Mouse (Mus musculus) hindbrain, embryonic 15.5 days (tissue): ENCODE measurements around the gene Tpcn2. TPM values are rescaled to one million over a fixed set of nuclear protein-coding genes. Genes with fewer than 3 reads are reported as not detected.

Source experiments
- ATAC-seq: fragments of 200-750 bp; cut with Nextera tagmentation; 2 replicates; pipeline ENCODE4 v1.8.0; 2017; ENCODE audit warnings: low read depth, moderate number of reproducible peaks, moderate TSS enrichment; ENCODE audit not compliant: low FRiP score
- H3K27ac ChIP-seq: fragments of 300-500 bp; sonication (generic); replicated peaks from 2 replicates; pipeline ENCODE4 v1.5.1; 2015; ENCODE audit warnings: mild to moderate bottlenecking, inconsistent platforms
- H3K27me3 ChIP-seq: fragments of 300-500 bp; sonication (generic); 2 replicates; pipeline ENCODE4 v1.6.1; 2015; ENCODE audit warnings: control low read depth, inconsistent platforms
- H3K36me3 ChIP-seq: fragments of 300-500 bp; sonication (generic); 2 replicates; pipeline ENCODE4 v1.6.1; 2015; ENCODE audit warnings: control low read depth, inconsistent platforms
- H3K4me1 ChIP-seq: fragments of 300-500 bp; sonication (generic); replicated peaks from 2 replicates; pipeline ENCODE4 v1.6.1; 2015; ENCODE audit warnings: control low read depth, inconsistent platforms
- H3K4me2 ChIP-seq: fragments of 300-500 bp; sonication (generic); 2 replicates; pipeline ENCODE4 v1.6.1; 2015; ENCODE audit warnings: moderate library complexity, mild to moderate bottlenecking, inconsistent platforms
- H3K4me3 ChIP-seq: fragments of 300-500 bp; sonication (generic); 2 replicates; pipeline ENCODE4 v1.5.1; 2015; ENCODE audit warnings: mild to moderate bottlenecking, inconsistent platforms
- H3K9ac ChIP-seq: fragments of 300-500 bp; sonication (generic); 2 replicates; pipeline ENCODE4 v1.6.1; 2015; ENCODE audit warnings: inconsistent platforms
- H3K9me3 ChIP-seq: fragments of 300-500 bp; sonication (generic); 2 replicates; pipeline ENCODE4 v1.6.1; 2016; ENCODE audit warnings: control low read depth, inconsistent platforms
- WGBS: fragments of 180-500 bp; shearing (Covaris S2); methylation state at CpG from one replicate; pipeline ENCODE4 v1.1.7; 2015; 5-methylcytosine and 5-hydroxymethylcytosine counted together
- polyA plus RNA-seq: library from polyadenylated mRNA; unstranded; fragments of >200 nt; fragmentation: Nextera tagmentation; extraction: Ambion mirVana; gene quantifications from 2 replicates; pipeline ENCODE4 v1.2.1, GENCODE M21; 2015

Tpcn2 gene
- polyA plus RNA-seq, 1 experiment from 2014 or later, result 3.7 TPM

GRCm38 (mm10) chr7:145192836-145193235 is 91.0 kb downstream of the Tpcn2 start:
- no peak for ATAC-seq
- H3K4me3 ChIP-seq, result no peak overlapping the region
- no peaks in the 10 kb centered on the region for H3K9me3 ChIP-seq
- no peak overlapping the region for H3K27ac ChIP-seq
- H3K36me3 ChIP-seq, result no peaks in the 10 kb centered on the region
- no peaks in the 10 kb centered on the region for H3K27me3 ChIP-seq
- H3K4me1 ChIP-seq, result peaks cover 17% of the 10 kb centered on the region
- no peak overlapping the region for H3K9ac ChIP-seq
- WGBS, result 86% methylated on average over 6 of the region's 6 CpGs
- H3K4me2 ChIP-seq, result no peak overlapping the region

- Histone ChIP-seq H3K36me3 (no peaks in the 10 kb centered on the region), H3K4me2 (no peak overlapping the region), H3K4me1 (peaks cover 15% of the 10 kb centered on the region), H3K9ac (no peak overlapping the region), H3K9me3 (no peaks in the 10 kb centered on the region), H3K27me3 (no peaks in the 10 kb centered on the region), H3K27ac (no peak overlapping the region), H3K4me3 (no peak overlapping the region)
- ATAC-seq, result no peak
Observed at GRCm38 (mm10) chr7:145190520-145190919, 93.3 kb downstream of the Tpcn2 start.

GRCm38 (mm10) chr7:145189342-145189741 is 94.5 kb downstream of the Tpcn2 start:
- 49% methylated on average over 8 of the region's 8 CpGs for WGBS
- H3K9me3 ChIP-seq, result no peaks in the 10 kb centered on the region
- H3K27ac ChIP-seq, result no peak overlapping the region
- H3K36me3 ChIP-seq, result no peaks in the 10 kb centered on the region
- H3K4me3 ChIP-seq, result no peak overlapping the region
- H3K9ac ChIP-seq, result no peak overlapping the region
- peaks cover 3% of the 10 kb centered on the region for H3K4me1 ChIP-seq
- no peaks in the 10 kb centered on the region for H3K27me3 ChIP-seq
- peak; percentile 19; the same call in 1 of the 2 replicates for ATAC-seq
- no peak overlapping the region for H3K4me2 ChIP-seq

GRCm38 (mm10) chr7:145187802-145188201 is 96.0 kb downstream of the Tpcn2 start:
- Histone ChIP-seq H3K4me2 (no peak overlapping the region), H3K9ac (no peak overlapping the region)
- 73% methylated on average over 3 of the region's 3 CpGs for WGBS

GRCm38 (mm10) chr7:145182388-145182787 is 101.4 kb downstream of the Tpcn2 start:
- Histone ChIP-seq H3K4me2 (no peak overlapping the region), H3K27me3 (no peaks in the 10 kb centered on the region), H3K9me3 (no peaks in the 10 kb centered on the region), H3K4me3 (no peak overlapping the region), H3K9ac (no peak overlapping the region), H3K4me1 (peaks cover 15% of the 10 kb centered on the region), H3K27ac (no peak overlapping the region), H3K36me3 (no peaks in the 10 kb centered on the region)
- 0 out of 2 replicates have a peak, but pooled peaks have one; percentile 59 for ATAC-seq
- WGBS, result 44% methylated on average over 4 of the region's 4 CpGs

More at GRCm38 (mm10) chr7:145187802-145188201, 96.0 kb downstream of the Tpcn2 start:
- no peak for ATAC-seq
- Histone ChIP-seq H3K9me3 (no peaks in the 10 kb centered on the region), H3K27me3 (no peaks in the 10 kb centered on the region), H3K36me3 (no peaks in the 10 kb centered on the region), H3K27ac (no peak overlapping the region), H3K4me1 (no peaks in the 10 kb centered on the region), H3K4me3 (no peak overlapping the region)

GRCm38 (mm10) chr7:145181376-145182034 is 102.3 kb downstream of the Tpcn2 start:
- Histone ChIP-seq H3K27me3 (no peaks in the 10 kb centered on the region), H3K4me3 (no peak overlapping the region), H3K9me3 (no peaks in the 10 kb centered on the region), H3K27ac (no peak overlapping the region), H3K36me3 (no peaks in the 10 kb centered on the region), H3K4me2 (no peak overlapping the region), H3K4me1 (peaks cover 20% of the 10 kb centered on the region), H3K9ac (no peak overlapping the region)
- ATAC-seq, result no peak
- 42% methylated on average over 11 of the region's 11 CpGs for WGBS

GRCm38 (mm10) chr7:145179691-145180091 is 104.1 kb downstream of the Tpcn2 start:
- ATAC-seq, result no peak
- no peak overlapping the region for H3K27ac ChIP-seq
- no peak overlapping the region for H3K4me2 ChIP-seq
- H3K27me3 ChIP-seq, result no peaks in the 10 kb centered on the region
- H3K9me3 ChIP-seq, result no peaks in the 10 kb centered on the region
- H3K4me1 ChIP-seq, result peaks cover 20% of the 10 kb centered on the region
- no peak overlapping the region for H3K9ac ChIP-seq
- H3K4me3 ChIP-seq, result no peak overlapping the region
- no peaks in the 10 kb centered on the region for H3K36me3 ChIP-seq
- WGBS, result 51% methylated on average over 5 of the region's 5 CpGs

- H3K36me3 ChIP-seq, result no peaks in the 10 kb centered on the region
- H3K27ac ChIP-seq, result no peak overlapping the region
- peaks cover 22% of the 10 kb centered on the region for H3K4me1 ChIP-seq
- H3K4me3 ChIP-seq, result no peak overlapping the region
- no peak for ATAC-seq
- WGBS, result 32% methylated on average over 15 of the region's 15 CpGs
- no peak overlapping the region for H3K9ac ChIP-seq
- H3K27me3 ChIP-seq, result peaks cover 6% of the 10 kb centered on the region
- H3K9me3 ChIP-seq, result no peaks in the 10 kb centered on the region
- no peak overlapping the region for H3K4me2 ChIP-seq
Observed at GRCm38 (mm10) chr7:145176750-145177589, 106.8 kb downstream of the Tpcn2 start.

GRCm38 (mm10) chr7:145173563-145173962 is 110.2 kb downstream of the Tpcn2 start:
- Histone ChIP-seq H3K4me1 (peaks cover 13% of the 10 kb centered on the region), H3K4me3 (no peak overlapping the region), H3K9ac (no peak overlapping the region; the same call in 1 of the 2 replicates), H3K4me2 (peak overlapping the region; percentile 40), H3K9me3 (no peaks in the 10 kb centered on the region), H3K27me3 (peaks cover 6% of the 10 kb centered on the region), H3K36me3 (no peaks in the 10 kb centered on the region), H3K27ac (no peak overlapping the region)
- ATAC-seq, result no peak
- 19% methylated on average over 15 of the region's 15 CpGs for WGBS

GRCm38 (mm10) chr7:145173116-145173515 is 110.7 kb downstream of the Tpcn2 start:
- no peak overlapping the region for H3K27ac ChIP-seq
- H3K27me3 ChIP-seq, result peaks cover 6% of the 10 kb centered on the region
- peak; percentile 75; the same call in 1 of the 2 replicates for ATAC-seq
- peak overlapping the region; percentile 40 for H3K4me2 ChIP-seq
- peak overlapping the region; percentile 25; the same call in 1 of the 2 replicates for H3K9ac ChIP-seq
- H3K36me3 ChIP-seq, result no peaks in the 10 kb centered on the region
- peaks cover 13% of the 10 kb centered on the region for H3K4me1 ChIP-seq
- H3K9me3 ChIP-seq, result no peaks in the 10 kb centered on the region
- 3% methylated on average over 12 of the region's 12 CpGs for WGBS
- H3K4me3 ChIP-seq, result no peak overlapping the region

GRCm38 (mm10) chr7:145169703-145170102 is 114.1 kb downstream of the Tpcn2 start:
- Histone ChIP-seq H3K9me3 (no peaks in the 10 kb centered on the region), H3K36me3 (no peaks in the 10 kb centered on the region), H3K27me3 (peaks cover 6% of the 10 kb centered on the region), H3K9ac (no peak overlapping the region), H3K4me1 (peaks cover 8% of the 10 kb centered on the region), H3K4me2 (no peak overlapping the region), H3K27ac (no peak overlapping the region), H3K4me3 (no peak overlapping the region)
- ATAC-seq, result peak; percentile 78
- 54% methylated on average over 3 of the region's 3 CpGs for WGBS
